Mouse (Mus musculus): ENCODE data around the gene Ptpre.
A peak's percentile ranks its signal among the peaks of the same experiment; 100 is the strongest.
"Not testable (repeated sequence)": the region's sequence is repeated elsewhere in the genome, so short reads cannot be mapped to it uniquely, and the experiment has no call there.

The Ptpre gene

GRCm38 (mm10) chr7:135575319-135576069, 38.2 kb downstream of the Ptpre start:
- not testable (repeated sequence) for DNase-seq (ENCODE audit: extremely low read depth, insufficient read length, low spot score)

- no peak for DNase-seq (ENCODE audit: extremely low read depth, insufficient read length, low spot score)
These were observed 39.0 kb downstream of the Ptpre start for GRCm38 (mm10) chr7:135576329-135576728.

- DNase-seq (ENCODE audit: extremely low read depth, insufficient read length, low spot score): no peak
These were observed 41.5 kb downstream of the Ptpre start for GRCm38 (mm10) chr7:135578715-135579325.

DNA sequence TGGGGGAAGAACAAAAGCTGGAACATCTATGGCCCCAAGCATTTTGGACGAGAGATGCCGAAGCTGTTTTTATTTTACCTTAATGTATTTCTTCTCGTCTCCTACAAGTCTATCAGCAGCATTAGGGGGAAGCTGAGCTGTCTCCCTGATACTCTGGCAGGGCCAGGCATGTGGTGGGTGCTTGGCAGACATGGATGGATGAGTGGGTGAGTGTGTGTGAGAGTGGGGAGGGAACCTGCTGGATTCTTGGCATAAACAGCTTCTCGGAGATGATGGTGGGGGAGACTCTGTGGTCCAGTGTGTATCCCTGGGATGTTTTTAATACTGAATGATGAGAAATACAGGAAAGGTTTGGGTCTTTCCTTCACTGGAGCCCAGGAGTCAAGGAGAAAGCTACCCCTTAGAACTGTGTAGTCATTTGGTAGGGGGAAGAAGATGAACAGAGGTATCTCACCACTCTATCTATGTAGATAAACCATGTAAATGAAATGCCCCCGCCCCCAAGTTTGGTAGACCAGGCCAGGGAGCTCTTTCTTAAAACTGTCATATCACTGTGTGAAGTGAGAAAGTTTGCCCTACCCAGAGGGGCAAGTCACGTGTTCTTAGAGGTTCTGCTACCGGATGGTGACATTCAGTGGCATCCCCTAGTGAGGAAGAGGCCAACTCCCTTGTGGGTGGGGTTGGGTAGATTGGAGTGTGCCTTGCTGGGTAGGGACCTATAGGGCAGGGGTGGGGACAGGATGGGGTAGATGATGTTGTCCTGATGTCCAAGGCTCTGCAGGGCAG, 43.2 kb downstream of the Ptpre start:
- no peak for DNase-seq (ENCODE audit: extremely low read depth, insufficient read length, low spot score)

DNA sequence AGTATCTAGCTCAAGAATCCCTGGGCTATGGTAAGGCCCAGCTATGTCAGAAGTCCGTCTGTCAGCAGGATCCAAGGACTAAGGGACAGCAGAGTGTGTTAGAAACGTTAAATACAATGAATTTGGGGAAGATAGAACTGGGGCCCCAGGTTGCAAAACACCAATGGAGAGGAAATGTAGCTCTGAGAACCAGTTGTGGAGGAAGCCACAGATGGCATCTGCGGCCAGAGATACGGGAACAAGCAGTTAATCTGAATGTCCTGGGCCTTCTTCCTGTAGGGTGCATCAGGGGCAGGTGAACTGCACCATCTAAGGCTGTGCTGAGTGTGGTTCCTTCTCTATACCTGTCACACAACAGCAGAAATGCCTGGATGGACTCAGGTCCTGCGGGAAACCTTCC, 43.8 kb downstream of the Ptpre start:
- no peak for DNase-seq (ENCODE audit: extremely low read depth, insufficient read length, low spot score)

DNA sequence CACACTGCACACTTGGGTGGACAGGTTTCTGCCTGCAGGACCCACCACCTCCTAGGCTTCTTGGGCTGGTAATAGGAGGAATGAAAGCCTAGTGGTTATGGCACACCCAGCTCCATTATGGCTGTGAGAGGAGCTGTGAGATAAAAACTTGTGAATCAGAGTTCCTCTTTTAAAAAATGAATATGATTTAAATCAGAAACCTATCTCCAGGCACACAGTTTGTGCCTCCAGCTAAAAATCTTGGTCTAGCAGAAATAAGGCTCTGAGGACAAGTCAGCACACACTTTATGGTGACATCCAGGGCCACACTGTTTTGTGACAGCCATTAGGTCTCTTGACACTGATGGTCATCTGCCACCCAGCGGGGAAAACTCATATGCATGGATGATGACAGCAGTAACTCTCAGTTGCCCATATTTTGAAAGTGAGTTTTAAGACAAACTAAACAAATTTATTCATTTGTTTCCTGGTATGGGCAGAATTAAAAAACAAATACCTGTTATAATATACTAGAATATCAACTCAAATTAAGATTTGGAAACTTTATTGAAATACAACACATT, 47.9 kb downstream of the Ptpre start:
- no peak for DNase-seq (ENCODE audit: extremely low read depth, insufficient read length, low spot score)

GRCm38 (mm10) chr7:135586402-135586801, 49.1 kb downstream of the Ptpre start:
- DNase-seq (ENCODE audit: extremely low read depth, insufficient read length, low spot score): no peak

- DNase-seq (ENCODE audit: extremely low read depth, insufficient read length, low spot score): no peak
These were observed 50.7 kb downstream of the Ptpre start for GRCm38 (mm10) chr7:135587821-135588575.

GRCm38 (mm10) chr7:135588620-135589309, 51.5 kb downstream of the Ptpre start:
- peak; percentile 49 for DNase-seq (ENCODE audit: extremely low read depth, insufficient read length, low spot score)

DNA sequence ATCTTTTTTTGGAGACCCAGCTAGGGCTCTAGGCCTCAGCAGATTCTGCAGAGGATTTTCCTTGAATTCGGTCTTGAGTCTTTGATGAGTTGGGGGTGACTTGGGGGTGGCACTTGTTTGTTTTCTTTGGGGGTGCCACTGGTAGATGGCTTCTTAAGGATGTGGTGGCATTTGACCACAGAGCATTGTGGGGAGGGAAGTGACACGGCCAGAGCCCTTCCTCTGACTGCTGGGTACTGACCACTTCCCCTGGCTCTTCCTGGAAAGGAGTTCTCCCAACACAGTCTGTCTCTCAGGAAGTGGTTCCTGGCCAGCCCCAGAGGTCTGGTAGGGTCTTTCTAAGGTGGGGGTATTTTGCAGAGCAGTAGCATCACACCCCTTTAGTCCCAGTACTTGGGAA, 54.2 kb downstream of the Ptpre start:
- no peak for DNase-seq (ENCODE audit: extremely low read depth, insufficient read length, low spot score)

DNA sequence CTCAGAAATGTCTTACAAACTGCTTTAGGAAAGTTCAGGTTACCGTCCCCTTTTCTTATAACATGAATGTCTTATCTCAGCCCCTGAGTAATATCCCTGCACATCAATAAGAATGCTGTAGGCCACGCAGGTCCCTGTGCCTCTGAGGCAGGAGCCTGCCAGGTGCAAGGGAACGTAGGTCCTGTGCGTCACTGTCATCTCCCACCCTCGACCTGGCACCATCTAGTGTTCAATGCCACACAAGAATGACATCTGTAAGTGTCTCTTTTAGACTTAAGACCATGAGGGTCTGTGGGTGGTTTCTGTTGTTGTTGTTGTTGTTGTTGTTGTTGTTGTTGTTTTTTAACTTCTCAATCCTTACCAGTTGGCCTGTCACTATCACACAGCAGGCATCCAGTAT, 56.0 kb downstream of the Ptpre start:
- no peak for DNase-seq (ENCODE audit: extremely low read depth, insufficient read length, low spot score)

- DNase-seq (ENCODE audit: extremely low read depth, insufficient read length, low spot score): no peak
These were observed 56.5 kb downstream of the Ptpre start for GRCm38 (mm10) chr7:135593825-135594224.

DNA sequence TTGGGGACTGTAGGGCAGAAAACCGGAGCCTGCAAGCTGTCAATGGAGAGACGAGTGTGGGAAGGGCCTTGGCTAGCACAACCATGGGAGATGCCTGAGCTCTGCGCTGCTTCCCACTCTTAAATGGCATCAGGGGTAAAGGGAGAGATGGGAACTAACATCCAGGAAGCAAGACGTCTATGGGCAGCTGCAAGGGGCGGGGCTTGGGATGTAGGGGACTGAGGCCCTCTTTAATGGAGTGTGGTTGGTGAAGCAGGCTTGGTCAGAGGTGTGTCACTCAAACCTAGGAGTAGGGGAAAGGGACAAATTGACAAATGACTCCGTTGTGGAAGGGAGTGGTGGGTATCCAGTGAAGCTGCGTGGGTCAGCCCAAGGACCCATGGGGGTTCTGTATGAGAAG, 57.4 kb downstream of the Ptpre start:
- no peak for DNase-seq (ENCODE audit: extremely low read depth, insufficient read length, low spot score)

- no peak for DNase-seq (ENCODE audit: extremely low read depth, insufficient read length, low spot score)
These were observed 58.4 kb downstream of the Ptpre start for GRCm38 (mm10) chr7:135595640-135596174.

DNA sequence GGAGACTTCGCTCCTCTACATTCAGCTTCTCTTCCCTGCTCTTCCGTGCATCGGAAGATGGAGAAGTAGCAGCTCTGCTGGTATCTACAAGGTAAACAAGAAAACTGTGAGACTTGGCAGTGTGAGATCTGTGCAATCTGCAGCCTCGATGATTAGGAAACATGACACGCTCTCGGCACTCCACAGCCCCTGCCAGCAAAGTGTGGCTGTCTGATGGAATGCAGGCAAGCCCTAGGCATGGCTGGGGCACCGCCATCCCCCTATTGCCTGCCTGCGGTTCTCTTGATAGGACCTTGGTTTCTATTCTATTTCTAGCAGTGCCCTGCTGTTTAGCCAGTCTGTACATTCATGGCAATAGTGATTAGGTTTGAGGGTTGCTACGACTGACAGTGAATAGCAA, 59.7 kb downstream of the Ptpre start:
- DNase-seq (ENCODE audit: extremely low read depth, insufficient read length, low spot score): no peak

GRCm38 (mm10) chr7:135597604-135598289, 60.5 kb downstream of the Ptpre start:
- no peak for DNase-seq (ENCODE audit: extremely low read depth, insufficient read length, low spot score)

DNA sequence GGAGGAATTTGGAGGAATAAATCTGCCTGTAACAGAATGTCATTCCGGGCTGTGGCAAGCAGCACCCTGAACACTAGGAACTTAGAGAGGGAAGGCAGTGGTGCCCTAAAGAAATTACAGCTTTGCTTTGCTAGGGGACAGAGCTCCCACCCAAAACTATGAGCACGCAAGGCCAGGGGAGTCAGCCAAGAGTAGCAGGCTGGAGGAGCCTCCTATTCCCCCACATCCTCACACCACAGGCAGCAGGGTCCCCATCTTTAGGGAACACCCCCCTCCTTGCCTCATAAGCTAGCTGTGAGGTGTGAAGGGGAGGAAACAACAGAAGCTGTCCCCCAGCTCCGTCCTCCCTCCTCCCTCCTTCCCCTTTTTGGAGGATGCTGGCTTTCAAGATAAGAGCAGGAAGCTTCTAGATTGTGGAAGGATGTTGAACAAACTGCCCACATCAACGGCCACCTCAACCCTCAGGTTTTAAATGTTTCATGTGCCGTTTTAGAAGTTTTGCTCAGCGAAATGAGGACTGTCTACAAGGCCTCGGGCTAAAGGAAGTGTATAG, 61.1 kb downstream of the Ptpre start:
- DNase-seq (ENCODE audit: extremely low read depth, insufficient read length, low spot score): no peak

- no peak for DNase-seq (ENCODE audit: extremely low read depth, insufficient read length, low spot score)
These were observed 62.8 kb downstream of the Ptpre start for GRCm38 (mm10) chr7:135600076-135600475.

DNA sequence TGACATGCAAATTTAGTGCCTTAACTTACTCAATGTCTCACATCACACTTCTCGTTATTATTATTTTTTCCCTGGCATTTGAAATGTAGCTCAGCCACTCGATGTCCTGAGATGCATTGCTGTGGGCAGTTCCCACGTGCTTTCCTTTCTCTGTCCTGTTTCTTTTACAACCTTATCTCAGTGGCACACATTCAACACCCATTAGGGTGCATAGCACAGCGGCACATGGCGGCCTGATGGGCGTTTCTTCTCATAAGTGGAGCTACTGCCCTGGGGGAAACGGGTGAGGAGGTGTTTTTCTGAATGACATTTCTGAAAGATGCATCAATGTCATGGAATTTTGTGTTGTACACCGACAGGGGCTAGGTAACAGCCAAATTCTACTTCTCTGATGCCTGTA, 64.3 kb downstream of the Ptpre start:
- DNase-seq (ENCODE audit: extremely low read depth, insufficient read length, low spot score): no peak

All from 3134 (cell line).